Mouse (Mus musculus) CH12.LX (cell line): ENCODE measurements at regions not wholly inside any gene's neighbourhood (a gene's known extent, or its start where the extent isn't known, plus 50 kb on each side); places are given as distances from the start of the nearest gene placed in this dataset.

Experiments
- DNase-seq: peaks from one replicate; pipeline ENCODE4 v3.0.0-alpha.2; 2013; ENCODE audit errors: extremely low read depth
- H3K27ac ChIP-seq: 2 replicates; pipeline ENCODE4 v1.5.1; 2012; ENCODE audit warnings: low read depth, mild to moderate bottlenecking, control low read depth, moderate library complexity; ENCODE audit not compliant: insufficient read depth
- H3K27me3 ChIP-seq: replicated peaks from 2 replicates; pipeline ENCODE3; 2012; ENCODE audit warnings: inconsistent platforms
- H3K36me3 ChIP-seq, 2 experiments: replicated peaks in 1 of 2; 2 replicates each; pipeline versions ENCODE3 to v1.6.1; 2012; ENCODE audit warnings: inconsistent platforms in 1 of 2, low read length in 1 of 2, mild to moderate bottlenecking in 1 of 2, mixed read lengths in 1 of 2, moderate library complexity in 1 of 2; ENCODE audit not compliant: control insufficient read depth in 1 of 2, insufficient read depth in 1 of 2
- H3K4me1 ChIP-seq, 2 experiments: 2 replicates each; pipeline ENCODE4 v1.6.1; 2012; ENCODE audit warnings: inconsistent platforms in 1 of 2, moderate library complexity in 1 of 2; ENCODE audit not compliant: insufficient read depth in 2 of 2, control insufficient read depth in 1 of 2
- H3K4me2 ChIP-seq: 2 replicates; pipeline ENCODE4 v1.6.1; 2012; ENCODE audit warnings: low read depth, mild to moderate bottlenecking, control low read depth; ENCODE audit not compliant: poor library complexity, insufficient read depth, severe bottlenecking
- H3K4me3 ChIP-seq, 3 experiments: fragments of 150-350 bp in 1 of 3; sonication (generic) in 1 of 3; replicated peaks in 1 of 3; 2 replicates each; pipeline versions ENCODE3 to v1.5.1; 2011 to 2012; ENCODE audit warnings: low read depth in 2 of 3, low read length in 2 of 3, mild to moderate bottlenecking in 2 of 3, moderate library complexity in 2 of 3, control low read depth in 1 of 3, improper control_type of control experiment in 1 of 3, inconsistent platforms in 1 of 3, mixed read lengths in 1 of 3; ENCODE audit not compliant: poor library complexity in 1 of 3
- H3K79me2 ChIP-seq: replicated peaks from 2 replicates; pipeline ENCODE4 v1.6.1; 2012; ENCODE audit warnings: mild to moderate bottlenecking, moderate library complexity; ENCODE audit not compliant: control insufficient read depth, poor library complexity, insufficient read depth, severe bottlenecking; ENCODE audit errors: extremely low read depth
- H3K9ac ChIP-seq: 2 replicates; pipeline ENCODE4 v1.6.1; 2012; ENCODE audit warnings: low read depth, mild to moderate bottlenecking, control low read depth, moderate library complexity; ENCODE audit not compliant: insufficient read depth
- H3K9me3 ChIP-seq: replicated peaks from 2 replicates; pipeline ENCODE3; 2012; ENCODE audit warnings: low read length, inconsistent platforms, mixed read lengths
- CHD1 ChIP-seq: IDR thresholded peaks from 2 replicates; pipeline ENCODE4 v1.6.1; 2012; ENCODE audit warnings: low read depth, low read length, improper control_type of control experiment, inconsistent platforms
- CTCF ChIP-seq, 2 experiments: IDR thresholded peaks in 1 of 2; conservative IDR thresholded peaks in 1 of 2; 2 replicates each; pipeline ENCODE4 v1.5.1; 2011 to 2012; ENCODE audit warnings: low read depth in 2 of 2, low read length in 2 of 2, improper control_type of control experiment in 1 of 2, inconsistent platforms in 1 of 2, mild to moderate bottlenecking in 1 of 2, moderate library complexity in 1 of 2
- ELF1 ChIP-seq: IDR thresholded peaks from 2 replicates; pipeline ENCODE4 v1.6.1; 2014; ENCODE audit warnings: low read depth, mild to moderate bottlenecking, inconsistent platforms, low read length, improper control_type of control experiment
- EP300 ChIP-seq: IDR thresholded peaks from 2 replicates; pipeline ENCODE4 v1.6.1; 2011; ENCODE audit warnings: low read length, improper control_type of control experiment
- HCFC1 ChIP-seq: IDR thresholded peaks from 2 replicates; pipeline ENCODE4 v1.6.1; 2012; ENCODE audit warnings: low read depth, mild to moderate bottlenecking, inconsistent platforms, low read length, improper control_type of control experiment
- IRF4 ChIP-seq: IDR thresholded peaks from 2 replicates; pipeline ENCODE4 v1.6.1; 2014; ENCODE audit warnings: low read depth, mild to moderate bottlenecking, inconsistent platforms, low read length, improper control_type of control experiment
- JUN ChIP-seq: IDR thresholded peaks from 2 replicates; pipeline ENCODE4 v1.6.1; 2011; ENCODE audit warnings: low read depth, mild to moderate bottlenecking, low read length, improper control_type of control experiment, moderate library complexity; ENCODE audit not compliant: insufficient read depth
- JUND ChIP-seq: conservative IDR thresholded peaks from 2 replicates; pipeline ENCODE4 v1.6.1; 2011; ENCODE audit warnings: low read depth, low read length, improper control_type of control experiment
- KAT2A ChIP-seq: IDR thresholded peaks from 2 replicates; pipeline ENCODE4 v1.6.1; 2012; ENCODE audit warnings: low read length, improper control_type of control experiment, inconsistent platforms; ENCODE audit not compliant: insufficient replicate concordance
- MAX ChIP-seq: IDR thresholded peaks from 2 replicates; pipeline ENCODE4 v1.6.1; 2011; ENCODE audit warnings: low read length, improper control_type of control experiment
- MYC ChIP-seq: IDR thresholded peaks from 2 replicates; pipeline ENCODE4 v1.6.1; 2011; ENCODE audit warnings: low read depth, mild to moderate bottlenecking, improper control_type of control experiment, low read length
- TBP ChIP-seq: conservative IDR thresholded peaks from 2 replicates; pipeline ENCODE4 v1.6.1; 2011; ENCODE audit warnings: low read depth, low read length, improper control_type of control experiment
- ZMIZ1 ChIP-seq: IDR thresholded peaks from 2 replicates; pipeline ENCODE4 v1.6.1; 2012; ENCODE audit warnings: low read depth, mild to moderate bottlenecking, inconsistent platforms, low read length, improper control_type of control experiment
- ZNF384 ChIP-seq: IDR thresholded peaks from 2 replicates; pipeline ENCODE4 v1.6.1; 2012; ENCODE audit warnings: low read depth, low read length, improper control_type of control experiment, inconsistent platforms
- dilution Hi-C: fragments of 300-500 bp; cut with MboI; formaldehyde crosslinking; loops from 2 replicates; pipeline ENCODE4 v1.14.3; 2020; ENCODE audit warnings: low sequenced_read_pairs; ENCODE audit not compliant: extremely low pct_unique_long_range_greater_than_20kb, extremely low pct_ligation_motif_present
- in situ Hi-C: fragments of 300-500 bp; cut with MboI; formaldehyde crosslinking; loops from 3 replicates; pipeline ENCODE4 v1.14.3; 2019; ENCODE audit warnings: low sequenced_read_pairs, low pct_ligation_motif_present, low pct_unique_long_range_greater_than_20kb, mixed read lengths

- TF ChIP-seq HCFC1 = no peak
- no peak for TF ChIP-seq TBP
These were observed 147.4 kb downstream of the Fgf18 start (continued) for GRCm38 (mm10) chr11:32999684-33000255.

- no peaks in the 10 kb centered on the region for H3K79me2 ChIP-seq
- H3K4me3 ChIP-seq = no peak overlapping the region
- H3K9me3 ChIP-seq = no peaks in the 10 kb centered on the region
- no peaks in the 10 kb centered on the region for H3K36me3 ChIP-seq
- dilution Hi-C loops (no loop called here), in situ Hi-C loops (no loop called here)
- H3K9ac ChIP-seq = no peak overlapping the region
- no peak overlapping the region for H3K27ac ChIP-seq
- H3K4me2 ChIP-seq = 0 out of 2 replicates have a peak overlapping the region, but pooled peaks have one; percentile 18
- peak; percentile 56 for TF ChIP-seq JUN
- TF ChIP-seq IRF4 = peak; percentile 88
- peak; percentile 62; the same call in 1 of the 2 replicates for TF ChIP-seq MYC
- TF ChIP-seq CTCF (conservative IDR thresholded peaks at IDR 0.05 in 1 of 2, IDR thresholded peaks at IDR 0.05 in 1 of 2; ENCODE audit: low read depth in 2 of 2, low read length in 2 of 2) = peak in 1 of 2 experiments; percentile 14; a peak in 1 of 4 replicates
- TF ChIP-seq JUND = peak; percentile 81
- TF ChIP-seq EP300 = peak; percentile 66
- peak; percentile 36; the same call in 1 of the 2 replicates for TF ChIP-seq MAX
- no peak for TF ChIP-seq ZMIZ1
- TF ChIP-seq CHD1 = no peak
- TF ChIP-seq ZNF384 = no peak
- H3K27me3 ChIP-seq = peaks cover 10% of the 10 kb centered on the region
- peak; percentile 50 for DNase-seq
- peaks cover 9 to 14% of the 10 kb centered on the region in 2 experiments for H3K4me1 ChIP-seq
These were observed 148.3 kb downstream of the Fgf18 start for GRCm38 (mm10) chr11:32998687-32999605.

- no peaks in the 10 kb centered on the region for H3K36me3 ChIP-seq
- TF ChIP-seq ZMIZ1 = no peak
- TF ChIP-seq ELF1 = no peak
- no peak for TF ChIP-seq HCFC1
- no peak for TF ChIP-seq KAT2A
- H3K9me3 ChIP-seq = no peaks in the 10 kb centered on the region
- DNase-seq = no peak
- in situ Hi-C loops = no loop called here
- peaks cover 4 to 8% of the 10 kb centered on the region in 2 experiments for H3K4me1 ChIP-seq
- no peak overlapping the region for H3K4me2 ChIP-seq
- H3K27ac ChIP-seq = no peak overlapping the region
- H3K9ac ChIP-seq = no peak overlapping the region
- dilution Hi-C loops = no loop called here
- H3K27me3 ChIP-seq = peaks cover 13% of the 10 kb centered on the region
- H3K79me2 ChIP-seq = no peaks in the 10 kb centered on the region
- H3K4me3 ChIP-seq = no peak overlapping the region
These were observed 152.8 kb downstream of the Fgf18 start for GRCm38 (mm10) chr11:32994391-32994790.
